In the genomic region with DNA sequence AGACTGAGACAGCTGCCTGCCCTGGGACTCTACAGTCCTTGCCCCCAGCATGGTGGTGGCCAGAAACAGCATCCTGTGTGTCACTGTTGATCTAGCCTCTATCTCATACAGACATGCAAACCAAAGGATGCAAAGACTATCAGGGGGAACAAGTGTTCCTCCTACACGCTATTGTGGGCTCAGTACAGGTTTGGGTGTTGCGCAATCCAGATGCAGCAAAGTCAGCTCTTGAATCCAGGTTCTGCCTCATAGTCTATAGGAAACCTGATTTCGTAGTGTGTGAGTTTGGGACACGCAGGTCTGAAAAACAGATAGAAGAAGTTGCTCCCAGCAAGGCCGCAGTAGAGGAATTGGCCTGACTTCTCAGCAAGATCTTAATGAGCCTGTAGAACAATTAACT, we compare ENCODE assay signal across 25 mouse cellular contexts. TPM values are rescaled to one million over a fixed set of nuclear protein-coding genes. Genes with fewer than 3 reads are reported as not detected.
"Had no signal": no experiment of that assay in that cellular context is flagged by ENCODE, and none has a peak within 500 bp of the region (broad histone marks: within the 10 kb centered on the region; RNA-seq: fewer than 3 reads in every experiment).

No protein-coding gene starts in this region.

- H3K9ac ChIP-seq: heart, embryonic 12.5 days; hindbrain, embryonic 12.5 days; hindbrain, embryonic 14.5 days; intestine, embryonic 15.5 days; limb, embryonic 12.5 days; liver, embryonic 13.5 days had no signal

- H3K4me2 ChIP-seq: heart, embryonic 12.5 days; hindbrain, embryonic 12.5 days; hindbrain, embryonic 14.5 days; intestine, embryonic 15.5 days; limb, embryonic 12.5 days; liver, embryonic 11.5 days; liver, embryonic 13.5 days had no signal

- H3K27ac ChIP-seq: heart, embryonic 10.5 days; hindbrain, embryonic 10.5 days; hindbrain, embryonic 12.5 days; hindbrain, embryonic 14.5 days; intestine, embryonic 15.5 days; layer of hippocampus, adult 2 months; limb, embryonic 10.5 days; limb, embryonic 12.5 days; liver, embryonic 13.5 days had no signal

- H3K9me3 ChIP-seq: heart, embryonic 10.5 days; heart, embryonic 12.5 days; hindbrain, embryonic 10.5 days; hindbrain, embryonic 12.5 days; intestine, embryonic 15.5 days; limb, embryonic 10.5 days; limb, embryonic 12.5 days; liver, embryonic 13.5 days had no signal

- H3K27me3 ChIP-seq: heart, embryonic 12.5 days; hindbrain, embryonic 12.5 days; intestine, embryonic 15.5 days; limb, embryonic 12.5 days; liver, embryonic 13.5 days had no signal

- ATAC-seq: hindbrain, embryonic 16.5 days; inflammation-experienced regulatory T-cells, adult 6 months; intestine, embryonic 15.5 days; intestine, postnatal 0 days had no signal

- DNase-seq: gastrocnemius, postnatal 14 days; gastrocnemius, postnatal 36 days; heart, adult 18-20 months; heart, postnatal 10 days; heart, postnatal 4 days; kidney, adult 18-20 months; kidney, adult 8-10 months; kidney, postnatal 10 days; kidney, postnatal 25 days; kidney, postnatal 4 days; liver; liver, embryonic 13.5 days had no signal

- H3K4me1 ChIP-seq: heart, embryonic 10.5 days; heart, embryonic 12.5 days; hindbrain, embryonic 10.5 days; hindbrain, embryonic 12.5 days; intestine, embryonic 15.5 days; limb, embryonic 10.5 days; limb, embryonic 12.5 days; liver, embryonic 13.5 days had no signal

- H3K36me3 ChIP-seq: heart, embryonic 10.5 days; hindbrain, embryonic 10.5 days; hindbrain, embryonic 12.5 days; intestine, embryonic 15.5 days; limb, embryonic 10.5 days; limb, embryonic 12.5 days; liver, embryonic 13.5 days had no signal

- H3K4me3 ChIP-seq: heart, embryonic 10.5 days; heart, embryonic 12.5 days; hindbrain, embryonic 10.5 days; hindbrain, embryonic 12.5 days; intestine, embryonic 15.5 days; layer of hippocampus, adult 2 months; limb, embryonic 10.5 days; limb, embryonic 12.5 days; liver, embryonic 13.5 days had no signal

RNA-seq across cellular contexts. Expression of gene Irf4, which starts 46.3 kb away (rescaled TPM):
- polyA plus RNA-seq: hindbrain, embryonic 10.5 days; limb, embryonic 10.5 days; limb, embryonic 12.5 days had no signal
